Mouse (Mus musculus): ENCODE results near the gene Farp2. TPM values are rescaled to one million over a fixed set of nuclear protein-coding genes. Genes with fewer than 3 reads are reported as not detected.
"Not testable (repeated sequence)": the region's sequence is repeated elsewhere in the genome, so short reads cannot be mapped to it uniquely, and the experiment has no call there.

The Farp2 gene
- polyA plus RNA-seq, 1 experiment, result 2.9 TPM

GRCm38 (mm10) chr1:93478586-93479475 lies 33.0 kb upstream of the Farp2 start, which contains the start of gene Hdlbp:
TSS of gene Hdlbp (minus strand) at chr1:93478815.
- Histone ChIP-seq H3K27ac (ENCODE audit: control insufficient read depth, insufficient read depth, low read depth, low read length) (peak within 1 kb of the TSS; percentile 98), H3K4me1 (ENCODE audit: control insufficient read depth, insufficient read depth, low read length) (no peaks in the 10 kb centered on the region), H3K36me3 (ENCODE audit: control insufficient read depth, insufficient read depth, low read length) (no peaks in the 10 kb centered on the region), H3K27me3 (ENCODE audit: control insufficient read depth, insufficient read depth, low read length) (no peaks in the 10 kb centered on the region), H3K4me3 (ENCODE audit: control insufficient read depth, low read depth, low read length) (peak within 1 kb of the TSS; percentile 94)
- TF ChIP-seq POLR2A (IDR thresholded peaks at IDR 0.05; ENCODE audit: control insufficient read depth, low read depth, low read length) (peak; percentile 85; the same call in 1 of the 2 replicates), CTCF (IDR thresholded peaks at IDR 0.05; ENCODE audit: control insufficient read depth, insufficient read depth, insufficient replicate concordance, low read depth, low read length) (peak; percentile 18; the same call in 1 of the 2 replicates)

GRCm38 (mm10) chr1:93479476-93480083 lies 32.3 kb upstream of the Farp2 start:
- Histone ChIP-seq H3K4me1 (ENCODE audit: control insufficient read depth, insufficient read depth, low read length) (no peaks in the 10 kb centered on the region), H3K36me3 (ENCODE audit: control insufficient read depth, insufficient read depth, low read length) (no peaks in the 10 kb centered on the region), H3K4me3 (ENCODE audit: control insufficient read depth, low read depth, low read length) (peak overlapping the region; percentile 94), H3K27ac (ENCODE audit: control insufficient read depth, insufficient read depth, low read depth, low read length) (peak overlapping the region; percentile 93), H3K27me3 (ENCODE audit: control insufficient read depth, insufficient read depth, low read length) (no peaks in the 10 kb centered on the region)
- no peak for TF ChIP-seq CTCF (IDR thresholded peaks at IDR 0.05; ENCODE audit: control insufficient read depth, insufficient read depth, insufficient replicate concordance, low read depth, low read length)
- peak; percentile 34; the same call in 1 of the 2 replicates for TF ChIP-seq POLR2A (IDR thresholded peaks at IDR 0.05; ENCODE audit: control insufficient read depth, low read depth, low read length)

- not testable (repeated sequence) for H3K27me3 ChIP-seq (ENCODE audit: control insufficient read depth, insufficient read depth, low read length); H3K27ac ChIP-seq (ENCODE audit: control insufficient read depth, insufficient read depth, low read depth, low read length); H3K4me1 ChIP-seq (ENCODE audit: control insufficient read depth, insufficient read depth, low read length); H3K4me3 ChIP-seq (ENCODE audit: control insufficient read depth, low read depth, low read length); H3K36me3 ChIP-seq (ENCODE audit: control insufficient read depth, insufficient read depth, low read length)
Measured at GRCm38 (mm10) chr1:93486302-93486701, 25.6 kb upstream of the Farp2 start.

- Histone ChIP-seq H3K27me3 (ENCODE audit: control insufficient read depth, insufficient read depth, low read length) (no peaks in the 10 kb centered on the region), H3K4me1 (ENCODE audit: control insufficient read depth, insufficient read depth, low read length) (no peaks in the 10 kb centered on the region), H3K27ac (ENCODE audit: control insufficient read depth, insufficient read depth, low read depth, low read length) (no peak overlapping the region), H3K36me3 (ENCODE audit: control insufficient read depth, insufficient read depth, low read length) (no peaks in the 10 kb centered on the region), H3K4me3 (ENCODE audit: control insufficient read depth, low read depth, low read length) (no peak overlapping the region)
- TF ChIP-seq CTCF (IDR thresholded peaks at IDR 0.05; ENCODE audit: control insufficient read depth, insufficient read depth, insufficient replicate concordance, low read depth, low read length) (no peak), POLR2A (IDR thresholded peaks at IDR 0.05; ENCODE audit: control insufficient read depth, low read depth, low read length) (no peak)
Measured at GRCm38 (mm10) chr1:93495312-93495711, 16.6 kb upstream of the Farp2 start.

- H3K4me3 ChIP-seq (ENCODE audit: control insufficient read depth, low read depth, low read length), result no peak overlapping the region
- H3K4me1 ChIP-seq (ENCODE audit: control insufficient read depth, insufficient read depth, low read length), result peaks cover 3% of the 10 kb centered on the region
- TF ChIP-seq CTCF (IDR thresholded peaks at IDR 0.05; ENCODE audit: control insufficient read depth, insufficient read depth, insufficient replicate concordance, low read depth, low read length) (no peak), POLR2A (IDR thresholded peaks at IDR 0.05; ENCODE audit: control insufficient read depth, low read depth, low read length) (no peak)
- no peak overlapping the region for H3K27ac ChIP-seq (ENCODE audit: control insufficient read depth, insufficient read depth, low read depth, low read length)
- H3K27me3 ChIP-seq (ENCODE audit: control insufficient read depth, insufficient read depth, low read length), result no peaks in the 10 kb centered on the region
- peaks cover 2% of the 10 kb centered on the region for H3K36me3 ChIP-seq (ENCODE audit: control insufficient read depth, insufficient read depth, low read length)
Measured at GRCm38 (mm10) chr1:93506944-93507676, 4.8 kb upstream of the Farp2 start.

- not testable (repeated sequence) for H3K36me3 ChIP-seq (ENCODE audit: control insufficient read depth, insufficient read depth, low read length); H3K4me3 ChIP-seq (ENCODE audit: control insufficient read depth, low read depth, low read length); H3K27ac ChIP-seq (ENCODE audit: control insufficient read depth, insufficient read depth, low read depth, low read length); H3K27me3 ChIP-seq (ENCODE audit: control insufficient read depth, insufficient read depth, low read length); H3K4me1 ChIP-seq (ENCODE audit: control insufficient read depth, insufficient read depth, low read length)
Measured at GRCm38 (mm10) chr1:93508576-93508975, 3.3 kb upstream of the Farp2 start.

GRCm38 (mm10) chr1:93512351-93512690 lies 442 bp downstream of the Farp2 start:
- TF ChIP-seq POLR2A (IDR thresholded peaks at IDR 0.05; ENCODE audit: control insufficient read depth, low read depth, low read length) (no peak), CTCF (IDR thresholded peaks at IDR 0.05; ENCODE audit: control insufficient read depth, insufficient read depth, insufficient replicate concordance, low read depth, low read length) (no peak)
- Histone ChIP-seq H3K4me1 (ENCODE audit: control insufficient read depth, insufficient read depth, low read length) (peaks cover 9% of the 10 kb centered on the region), H3K27me3 (ENCODE audit: control insufficient read depth, insufficient read depth, low read length) (no peaks in the 10 kb centered on the region), H3K36me3 (ENCODE audit: control insufficient read depth, insufficient read depth, low read length) (no peaks in the 10 kb centered on the region), H3K27ac (ENCODE audit: control insufficient read depth, insufficient read depth, low read depth, low read length) (peak overlapping the region; percentile 22), H3K4me3 (ENCODE audit: control insufficient read depth, low read depth, low read length) (peak overlapping the region; percentile 84)

Measured in testis, adult 2 months (tissue).